Mouse (Mus musculus): ENCODE measurements at regions not wholly inside any gene's neighbourhood (a gene's known extent, or its start where the extent isn't known, plus 50 kb on each side); places are given as distances from the start of the nearest gene placed in this dataset.

GRCm38 (mm10) chr11:114480119-114480540, 188.2 kb upstream of the Rpl38 start:
- no peak for TF ChIP-seq CTCF (conservative IDR thresholded peaks at IDR 0.05; ENCODE audit: insufficient read depth, insufficient read length, low read depth, low read length)
- TF ChIP-seq POLR2A (IDR thresholded peaks at IDR 0.05; ENCODE audit: low read depth, low read length) = no peak

All from kidney, adult 2 months (tissue).